Mouse (Mus musculus) liver, postnatal 0 days (tissue): Measurements from ENCODE around the gene Rhoa. TPM values are rescaled to one million over a fixed set of nuclear protein-coding genes. Genes with fewer than 3 reads are reported as not detected.
A peak's percentile ranks its signal among the peaks of the same experiment; 100 is the strongest.
"Not testable (repeated sequence)": the region's sequence is repeated elsewhere in the genome, so short reads cannot be mapped to it uniquely, and the experiment has no call there.

ENCODE experiments used
- ATAC-seq: fragments of 200-750 bp; cut with Nextera tagmentation; 2 replicates; pipeline ENCODE4 v1.8.0; 2017; ENCODE audit warnings: mild to moderate bottlenecking, moderate library complexity
- DNase-seq: peaks from one replicate; pipeline ENCODE4 v3.0.0-alpha.2; 2016
- H3K27ac ChIP-seq: fragments of 300-500 bp; sonication (generic); 2 replicates; pipeline ENCODE4 v1.5.1; 2014; ENCODE audit warnings: antibody characterized with exemption, moderate library complexity, mild to moderate bottlenecking, low read depth
- H3K27me3 ChIP-seq: fragments of 300-500 bp; sonication (generic); 2 replicates; pipeline ENCODE4 v1.6.1; 2014; ENCODE audit warnings: low read length, control low read depth, mixed read lengths; ENCODE audit not compliant: insufficient read depth
- H3K36me3 ChIP-seq: fragments of 300-500 bp; sonication (generic); replicated peaks from 2 replicates; pipeline ENCODE4 v1.6.1; 2014; ENCODE audit warnings: mild to moderate bottlenecking, control low read depth, low read length, moderate library complexity, mixed read lengths; ENCODE audit not compliant: insufficient read depth
- H3K4me1 ChIP-seq: fragments of 300-500 bp; sonication (generic); 2 replicates; pipeline ENCODE4 v1.6.1; 2014; ENCODE audit warnings: antibody characterized with exemption, mild to moderate bottlenecking, control low read depth; ENCODE audit not compliant: insufficient read depth
- H3K4me2 ChIP-seq: fragments of 300-500 bp; sonication (generic); 2 replicates; pipeline ENCODE4 v1.6.1; 2014; ENCODE audit warnings: low read depth, mild to moderate bottlenecking, low read length, moderate library complexity, mixed read lengths
- H3K4me3 ChIP-seq: fragments of 300-500 bp; sonication (generic); 2 replicates; pipeline ENCODE4 v1.5.1; 2014; ENCODE audit warnings: low read depth, low read length
- H3K9ac ChIP-seq: fragments of 300-500 bp; sonication (generic); replicated peaks from 2 replicates; pipeline ENCODE4 v1.6.1; 2014; ENCODE audit warnings: mild to moderate bottlenecking, moderate library complexity
- H3K9me3 ChIP-seq: fragments of 300-500 bp; sonication (generic); 2 replicates; pipeline ENCODE4 v1.6.1; 2016; ENCODE audit warnings: mild to moderate bottlenecking, control low read depth, low read length, mixed read lengths
- CTCF ChIP-seq: sonication (generic); IDR thresholded peaks from 2 replicates; pipeline ENCODE4 v1.5.1; 2016; ENCODE audit warnings: antibody characterized with exemption, low read depth
- EP300 ChIP-seq: IDR thresholded peaks from 2 replicates; pipeline ENCODE4 v1.6.1; 2016; ENCODE audit warnings: antibody characterized with exemption, low read depth, mild to moderate bottlenecking
- WGBS: fragments of 180-500 bp; shearing (Covaris S2); extraction: QIAGEN DNeasy Blood & Tissue Kit; methylation state at CpG from one replicate; pipeline ENCODE4 v1.1.7; 2014; ENCODE audit not compliant: insufficient replicate concordance; 5-methylcytosine and 5-hydroxymethylcytosine counted together
- polyA plus RNA-seq: library from polyadenylated mRNA; unstranded; fragments of >200 nt; fragmentation: Nextera tagmentation; extraction: Ambion mirVana; gene quantifications from 2 replicates; pipeline ENCODE4 v1.2.1, GENCODE M21; 2015

Gene Rhoa
- polyA plus RNA-seq, 1 experiment from 2014 or later = 165 TPM

- Histone ChIP-seq H3K4me1 (peaks cover 19% of the 10 kb centered on the region; the same call in 1 of the 2 replicates), H3K4me2 (no peak overlapping the region), H3K9me3 (no peaks in the 10 kb centered on the region), H3K27ac (no peak overlapping the region), H3K36me3 (no peaks in the 10 kb centered on the region), H3K27me3 (no peaks in the 10 kb centered on the region), H3K9ac (no peak overlapping the region), H3K4me3 (no peak overlapping the region)
- TF ChIP-seq EP300 (no peak), CTCF (no peak)
- WGBS = 77% methylated on average over 4 of the region's 4 CpGs
- ATAC-seq (no peak), DNase-seq (no peak)
These were observed 32.4 kb upstream of the Rhoa start for GRCm38 (mm10) chr9:108273485-108273884.

GRCm38 (mm10) chr9:108274476-108275330 lies 31.2 kb upstream of the Rhoa start:
- ATAC-seq = peak; percentile 96
- no peak overlapping the region for H3K9ac ChIP-seq

GRCm38 (mm10) chr9:108275331-108275659 lies 30.6 kb upstream of the Rhoa start:
- Histone ChIP-seq H3K27ac (peak overlapping the region; percentile 64), H3K27me3 (no peaks in the 10 kb centered on the region), H3K36me3 (no peaks in the 10 kb centered on the region), H3K9ac (no peak overlapping the region), H3K4me1 (peaks cover 16% of the 10 kb centered on the region; the same call in 1 of the 2 replicates), H3K9me3 (no peaks in the 10 kb centered on the region), H3K4me3 (no peak overlapping the region), H3K4me2 (no peak overlapping the region)
- no peak for TF ChIP-seq CTCF
- DNase-seq (no peak), ATAC-seq (no peak; the same call in 1 of the 2 replicates)
- 49% methylated on average over 6 of the region's 6 CpGs for WGBS

More at GRCm38 (mm10) chr9:108274476-108275330, 31.2 kb upstream of the Rhoa start:
- Histone ChIP-seq H3K9me3 (no peaks in the 10 kb centered on the region), H3K4me2 (peak overlapping the region; percentile 42), H3K4me3 (no peak overlapping the region), H3K27ac (peak overlapping the region; percentile 66), H3K27me3 (no peaks in the 10 kb centered on the region), H3K4me1 (peaks cover 16% of the 10 kb centered on the region; the same call in 1 of the 2 replicates), H3K36me3 (no peaks in the 10 kb centered on the region)
- WGBS = 65% methylated on average over 5 of the region's 5 CpGs
- DNase-seq = peak; percentile 53
- TF ChIP-seq CTCF = no peak
- no peak for TF ChIP-seq EP300

DNA sequence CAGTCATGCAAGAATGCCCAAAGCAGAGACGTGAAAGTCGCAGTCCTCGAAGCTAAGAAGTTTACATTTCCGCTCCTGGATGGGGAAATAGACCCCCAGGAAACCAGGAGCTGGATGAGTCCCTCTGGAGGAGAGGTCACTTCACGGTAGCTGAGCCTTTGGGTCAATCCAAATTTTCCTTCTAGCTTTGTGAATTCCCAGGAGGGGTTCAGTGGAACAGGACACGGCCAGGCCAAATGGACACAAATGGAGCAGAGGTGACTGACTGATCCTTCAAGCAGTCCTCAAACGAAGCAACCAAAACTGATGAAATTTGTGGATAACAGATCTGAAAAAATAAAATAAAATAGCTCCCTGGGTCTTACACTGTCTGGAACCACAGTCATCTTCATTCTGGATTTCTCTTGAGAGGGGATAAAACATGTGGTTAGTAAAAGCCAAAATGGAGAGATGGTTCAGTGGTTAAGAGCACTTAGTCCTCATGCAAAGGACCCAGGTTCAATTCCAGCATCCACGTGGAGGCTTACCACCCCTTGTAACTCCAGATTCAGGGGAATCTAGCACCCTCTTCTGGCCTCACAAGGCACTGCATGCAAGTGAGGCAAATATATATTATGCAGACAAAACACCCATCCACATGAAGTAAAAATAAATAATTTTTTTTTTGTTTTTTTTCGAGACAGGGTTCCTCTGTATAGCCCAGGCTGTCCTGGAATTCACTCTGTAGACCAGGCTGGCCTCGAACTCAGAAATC lies 27.1 kb upstream of the Rhoa start:
- peak; percentile 65 for DNase-seq
- no peak for ATAC-seq
- TF ChIP-seq CTCF (peak; percentile 84), EP300 (no peak)
- no peak overlapping the region for H3K27ac ChIP-seq
- no peaks in the 10 kb centered on the region for H3K36me3 ChIP-seq
- H3K4me2 ChIP-seq = no peak overlapping the region
- H3K27me3 ChIP-seq = no peaks in the 10 kb centered on the region
- 69% methylated on average over 10 of the region's 10 CpGs for WGBS
- H3K9ac ChIP-seq = no peak overlapping the region
- no peak overlapping the region for H3K4me3 ChIP-seq
- H3K4me1 ChIP-seq = peaks cover 8% of the 10 kb centered on the region
- H3K9me3 ChIP-seq = no peaks in the 10 kb centered on the region

DNA sequence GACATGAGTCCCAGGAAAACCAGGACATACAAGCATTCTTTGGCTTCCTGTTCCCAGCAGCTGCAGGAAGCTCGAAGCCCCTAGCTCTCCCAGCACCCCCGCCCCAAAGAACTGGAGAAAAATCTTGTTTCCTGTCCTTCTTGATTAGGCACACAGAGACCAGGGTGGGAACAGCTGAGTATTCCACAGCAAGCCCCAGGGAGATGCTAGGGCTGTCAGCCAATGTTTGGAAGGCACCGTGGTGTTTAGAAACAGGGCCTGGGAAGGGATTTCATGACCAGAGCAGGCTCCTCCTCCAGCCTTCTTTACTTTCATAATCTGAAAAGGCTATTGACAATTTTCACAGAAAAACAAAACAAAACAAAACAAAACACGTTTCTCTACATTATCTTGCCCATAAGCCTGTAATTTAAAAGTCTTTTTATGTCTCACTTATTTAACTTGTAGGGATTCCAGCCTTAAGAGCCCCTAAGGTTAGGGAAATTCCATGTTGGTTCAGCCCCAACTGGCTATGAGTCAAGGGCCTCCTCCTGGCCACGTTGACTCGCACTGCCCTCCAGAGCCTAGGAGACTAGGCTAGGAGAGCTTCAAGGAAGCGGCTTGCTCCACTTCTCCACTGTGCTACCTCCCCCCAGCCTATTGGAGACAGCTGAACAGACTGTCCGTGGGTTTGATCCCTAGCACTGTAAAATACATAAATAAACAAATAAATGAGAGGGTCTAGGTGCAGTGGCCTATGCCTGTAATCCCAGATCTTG lies 25.7 kb upstream of the Rhoa start:
- Histone ChIP-seq H3K4me2 (no peak overlapping the region), H3K36me3 (no peaks in the 10 kb centered on the region), H3K27ac (peak overlapping the region; percentile 55), H3K9ac (peak overlapping the region; percentile 41), H3K4me1 (peaks cover 2% of the 10 kb centered on the region; the same call in 1 of the 2 replicates), H3K9me3 (no peaks in the 10 kb centered on the region), H3K4me3 (no peak overlapping the region), H3K27me3 (no peaks in the 10 kb centered on the region)
- 32% methylated on average over 8 of the region's 8 CpGs for WGBS
- DNase-seq (no peak), ATAC-seq (peak; percentile 57; the same call in 1 of the 2 replicates)
- TF ChIP-seq CTCF (no peak), EP300 (no peak)

GRCm38 (mm10) chr9:108284410-108284809 lies 21.5 kb upstream of the Rhoa start:
- WGBS = 9% methylated on average over 6 of the region's 6 CpGs
- TF ChIP-seq EP300 = no peak
- peak; percentile 97 for TF ChIP-seq CTCF

GRCm38 (mm10) chr9:108287526-108288238 lies 18.2 kb upstream of the Rhoa start:
- H3K9me3 ChIP-seq, H3K36me3 ChIP-seq, DNase-seq, H3K4me2 ChIP-seq, H3K27me3 ChIP-seq, H3K9ac ChIP-seq, ATAC-seq, H3K4me3 ChIP-seq, H3K27ac ChIP-seq, H3K4me1 ChIP-seq: not testable (repeated sequence)
- 91% methylated on average over 4 of the region's 6 CpGs for WGBS

More at GRCm38 (mm10) chr9:108284410-108284809, 21.5 kb upstream of the Rhoa start:
- no peaks in the 10 kb centered on the region for H3K9me3 ChIP-seq
- no peaks in the 10 kb centered on the region; the same call in none of the 2 replicates for H3K4me1 ChIP-seq
- no peak overlapping the region for H3K9ac ChIP-seq
- ATAC-seq (peak; percentile 84), DNase-seq (peak; percentile 82)
- H3K27me3 ChIP-seq = no peaks in the 10 kb centered on the region
- H3K4me2 ChIP-seq = no peak overlapping the region
- H3K4me3 ChIP-seq = no peak overlapping the region
- H3K36me3 ChIP-seq = no peaks in the 10 kb centered on the region
- no peak overlapping the region for H3K27ac ChIP-seq
